Mouse (Mus musculus) ES-Bruce4 (cell line): ENCODE measurements at regions not wholly inside any gene's neighbourhood (a gene's known extent, or its start where the extent isn't known, plus 50 kb on each side); places are given as distances from the start of the nearest gene placed in this dataset.

ENCODE experiments used
- H3K27ac ChIP-seq: 2 replicates; pipeline ENCODE4 v1.5.1; 2012; ENCODE audit warnings: low read length, inconsistent platforms; ENCODE audit not compliant: insufficient read depth
- H3K27me3 ChIP-seq: 2 replicates; pipeline ENCODE4 v1.6.1; 2012; ENCODE audit warnings: mild to moderate bottlenecking, low read length, inconsistent platforms; ENCODE audit not compliant: control insufficient read depth, poor library complexity, insufficient read depth, severe bottlenecking
- H3K36me3 ChIP-seq: 2 replicates; pipeline ENCODE4 v1.6.1; 2012; ENCODE audit warnings: inconsistent platforms, mild to moderate bottlenecking, low read length, moderate library complexity; ENCODE audit not compliant: control insufficient read depth, poor library complexity, insufficient read depth, severe bottlenecking
- H3K4me1 ChIP-seq: one replicate; pipeline ENCODE4 v1.8.1; 2011; ENCODE audit warnings: low read length; ENCODE audit not compliant: control insufficient read depth, insufficient read depth
- H3K4me3 ChIP-seq: 2 replicates; pipeline ENCODE4 v1.5.1; 2011; ENCODE audit warnings: low read depth, mild to moderate bottlenecking, low read length
- H3K9ac ChIP-seq: 2 replicates; pipeline ENCODE4 v1.6.1; 2012; ENCODE audit warnings: low read depth, mild to moderate bottlenecking, inconsistent platforms; ENCODE audit not compliant: poor library complexity, severe bottlenecking
- H3K9me3 ChIP-seq: replicated peaks from 2 replicates; pipeline ENCODE4 v1.6.1; 2012; ENCODE audit warnings: mild to moderate bottlenecking, low read length, inconsistent platforms; ENCODE audit not compliant: control insufficient read depth, poor library complexity, insufficient read depth, severe bottlenecking
- CTCF ChIP-seq: IDR thresholded peaks from one replicate; pipeline ENCODE4 v1.8.1; 2011; ENCODE audit warnings: low read depth, low read length
- EP300 ChIP-seq: IDR thresholded peaks from 2 replicates; pipeline ENCODE4 v1.6.1; 2011; ENCODE audit warnings: low read depth, low read length; ENCODE audit not compliant: insufficient read depth
- POLR2A ChIP-seq: IDR thresholded peaks from one replicate; pipeline ENCODE4 v1.8.1; 2011; ENCODE audit warnings: low read length; ENCODE audit not compliant: insufficient read depth

DNA sequence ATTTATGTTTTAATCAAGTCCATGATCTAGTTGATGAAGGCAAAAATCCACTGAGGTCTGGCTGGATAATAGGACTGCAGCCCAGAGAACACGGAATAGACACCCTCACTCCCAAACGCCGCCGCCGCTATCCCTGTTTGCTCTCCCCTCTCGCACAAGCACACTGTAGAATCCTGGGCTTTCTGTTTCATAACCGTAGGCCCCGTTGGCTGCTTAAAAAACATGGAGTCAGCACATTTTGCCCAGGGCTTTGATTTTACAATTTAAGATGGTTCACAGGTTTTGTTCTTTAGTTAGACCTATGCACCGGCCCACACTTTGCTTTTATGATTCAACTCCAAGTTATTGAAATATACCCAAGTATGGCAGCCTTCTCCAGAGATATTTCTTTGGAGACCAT, 229.6 kb downstream of the Ttll7 start:
- no peak overlapping the region for H3K27ac ChIP-seq
- H3K4me1 ChIP-seq: no peaks in the 10 kb centered on the region

DNA sequence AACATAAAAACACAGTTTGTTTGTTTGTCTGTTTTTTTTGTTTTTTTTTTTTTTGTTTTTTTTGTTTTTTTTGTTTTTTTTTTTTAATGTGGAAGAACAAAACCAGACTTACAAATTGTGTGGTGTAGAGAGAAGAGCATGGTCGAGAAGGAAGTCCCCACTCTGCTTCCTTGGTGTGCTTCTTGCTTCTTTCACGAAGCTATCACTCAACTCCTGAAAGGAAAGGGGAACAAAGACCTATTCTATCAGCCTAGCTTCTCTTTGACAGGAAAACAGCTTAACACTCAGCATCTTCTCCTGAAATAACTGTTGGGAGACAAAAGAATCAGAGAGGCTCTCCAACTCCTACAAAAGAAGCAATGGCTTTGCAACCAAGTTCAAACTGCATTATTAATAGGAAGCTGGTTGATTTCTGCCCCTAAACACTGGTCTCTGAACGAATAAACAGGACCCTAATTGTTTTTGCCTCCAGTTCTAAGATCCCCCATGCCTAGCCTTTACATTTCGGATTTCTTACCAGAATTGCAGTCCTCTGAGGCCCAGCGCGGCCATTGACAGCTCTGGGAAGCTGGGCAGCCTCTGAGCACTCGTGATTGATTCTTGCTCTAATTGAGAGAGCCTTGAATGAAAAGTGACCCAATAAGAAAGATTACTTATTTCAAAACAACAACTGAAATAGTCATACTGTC, 230.2 kb downstream of the Ttll7 start:
- TF ChIP-seq POLR2A: no peak
- TF ChIP-seq EP300: no peak
- TF ChIP-seq CTCF: no peak
- Histone ChIP-seq H3K36me3 (no peaks in the 10 kb centered on the region), H3K9ac (no peak overlapping the region), H3K27ac (no peak overlapping the region), H3K27me3 (no peaks in the 10 kb centered on the region), H3K4me3 (no peak overlapping the region), H3K9me3 (no peaks in the 10 kb centered on the region), H3K4me1 (no peaks in the 10 kb centered on the region)

More for the DNA sequence above, 229.6 kb downstream of the Ttll7 start:
- Histone ChIP-seq H3K36me3 (no peaks in the 10 kb centered on the region), H3K9ac (no peak overlapping the region), H3K9me3 (no peaks in the 10 kb centered on the region), H3K4me3 (no peak overlapping the region), H3K27me3 (no peaks in the 10 kb centered on the region)
- no peak for TF ChIP-seq EP300

DNA sequence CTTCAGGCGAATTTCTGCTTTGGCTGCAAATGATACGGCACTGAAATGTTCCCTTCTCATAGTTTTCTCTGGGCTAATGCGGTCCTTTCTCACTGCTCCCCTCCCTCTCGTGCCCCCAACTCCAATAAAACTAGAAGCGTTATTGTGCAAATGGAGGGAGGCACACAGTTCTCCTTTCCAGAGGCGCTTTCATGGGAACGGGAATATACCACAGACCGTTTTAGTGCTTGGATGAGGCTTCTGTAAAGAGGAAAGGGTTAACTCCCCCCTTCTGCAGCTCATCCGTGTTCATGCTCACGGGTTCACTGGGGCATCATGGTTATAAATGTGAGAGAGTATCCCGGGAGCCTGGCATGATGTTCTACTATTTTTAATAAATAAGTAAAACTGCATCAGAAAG, 231.2 kb downstream of the Ttll7 start:
- no peaks in the 10 kb centered on the region for H3K27me3 ChIP-seq
- no peak overlapping the region for H3K4me3 ChIP-seq
- no peak overlapping the region for H3K9ac ChIP-seq
- TF ChIP-seq CTCF (no peak), POLR2A (no peak), EP300 (no peak)
- H3K4me1 ChIP-seq: no peaks in the 10 kb centered on the region
- no peaks in the 10 kb centered on the region for H3K36me3 ChIP-seq
- no peak overlapping the region for H3K27ac ChIP-seq
- no peaks in the 10 kb centered on the region for H3K9me3 ChIP-seq

DNA sequence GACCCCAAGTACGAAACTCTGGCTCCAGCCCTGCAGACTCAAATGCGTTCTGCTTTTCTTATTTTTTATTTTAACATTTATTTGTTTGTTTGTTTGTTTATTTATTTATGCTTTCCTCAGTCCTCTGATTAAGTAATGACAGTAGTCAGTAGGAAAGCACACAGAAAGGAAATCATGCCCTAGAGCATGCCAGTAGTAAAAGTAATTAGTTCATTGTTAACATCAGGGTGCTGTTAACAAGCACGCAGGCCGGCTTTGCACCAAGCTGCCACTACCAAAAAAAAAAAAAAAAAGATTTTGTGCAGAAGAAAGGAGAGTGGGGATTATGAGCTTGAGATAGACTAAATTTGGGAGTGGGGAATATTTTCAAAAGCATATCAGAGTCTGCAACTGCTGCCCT, 231.7 kb downstream of the Ttll7 start:
- H3K9ac ChIP-seq: no peak overlapping the region
- H3K4me3 ChIP-seq: no peak overlapping the region
- no peak overlapping the region for H3K27ac ChIP-seq
- no peaks in the 10 kb centered on the region for H3K4me1 ChIP-seq
- no peaks in the 10 kb centered on the region for H3K27me3 ChIP-seq
- H3K36me3 ChIP-seq: no peaks in the 10 kb centered on the region
- TF ChIP-seq POLR2A (no peak), EP300 (no peak), CTCF (no peak)
- no peaks in the 10 kb centered on the region for H3K9me3 ChIP-seq

DNA sequence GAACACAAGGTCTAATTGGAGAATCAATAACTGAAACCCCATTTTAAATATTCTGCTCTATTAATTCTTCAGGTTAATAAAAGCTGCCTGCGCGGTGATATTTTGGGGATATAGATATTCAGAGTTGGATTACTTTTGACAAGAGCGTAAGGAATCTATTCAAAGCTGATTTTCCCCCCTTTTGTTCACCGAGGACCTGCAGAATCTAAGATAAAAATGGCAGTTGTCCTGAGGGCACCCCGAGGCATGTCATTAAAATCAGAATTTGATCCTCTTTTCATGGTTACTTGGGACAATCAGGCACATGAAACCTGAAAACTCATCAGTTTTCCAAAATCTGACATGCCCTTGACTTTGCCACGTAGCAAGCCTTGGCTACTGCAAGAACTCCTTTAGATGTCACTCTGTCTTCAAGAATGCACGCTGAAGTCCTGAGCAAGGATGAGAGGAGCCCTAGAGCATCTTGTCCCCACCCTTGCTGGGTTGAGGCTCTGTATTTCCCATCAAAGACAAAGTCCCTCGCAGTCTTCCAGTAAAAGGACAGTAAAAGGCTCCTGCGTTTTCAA, 232.5 kb downstream of the Ttll7 start:
- Histone ChIP-seq H3K27me3 (no peaks in the 10 kb centered on the region), H3K9ac (no peak overlapping the region), H3K4me3 (no peak overlapping the region), H3K36me3 (no peaks in the 10 kb centered on the region), H3K27ac (no peak overlapping the region), H3K9me3 (no peaks in the 10 kb centered on the region), H3K4me1 (no peaks in the 10 kb centered on the region)
- no peak for TF ChIP-seq EP300
- no peak for TF ChIP-seq POLR2A
- no peak for TF ChIP-seq CTCF

DNA sequence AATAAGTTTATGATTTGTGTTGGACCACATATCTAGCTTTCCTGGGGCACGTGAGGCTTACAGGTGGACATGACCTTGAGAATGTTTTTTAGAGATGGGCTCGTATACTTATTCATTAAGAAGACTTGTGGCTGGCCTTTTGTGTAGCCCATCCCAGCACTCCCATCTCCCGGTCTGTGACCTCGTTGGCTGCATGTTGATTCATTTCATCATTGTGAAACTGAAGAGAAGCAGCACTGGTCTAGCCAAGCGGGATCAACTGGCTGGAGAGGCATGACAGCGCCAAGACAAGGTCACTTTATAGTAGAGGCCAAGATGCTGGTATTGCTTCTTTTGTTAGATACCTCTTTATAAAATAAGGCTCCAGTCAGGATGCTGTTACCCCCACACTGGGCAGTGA, 236.0 kb downstream of the Ttll7 start:
- no peaks in the 10 kb centered on the region for H3K4me1 ChIP-seq
- no peak overlapping the region for H3K27ac ChIP-seq
- no peak overlapping the region for H3K9ac ChIP-seq
- H3K27me3 ChIP-seq: no peaks in the 10 kb centered on the region
- H3K36me3 ChIP-seq: no peaks in the 10 kb centered on the region
- TF ChIP-seq CTCF (no peak), EP300 (no peak), POLR2A (no peak)
- no peaks in the 10 kb centered on the region for H3K9me3 ChIP-seq
- no peak overlapping the region for H3K4me3 ChIP-seq
